ENCODE assay signal across 9 mouse cellular contexts in genomic region chr8:88033054-88033453, GRCm38 (mm10).
DNase-seq lines count a peak whose midpoint lies in the region; ATAC-seq and TF ChIP-seq lines count a peak whose summit lies in the region.
"Had no signal": no experiment of that assay in that cellular context is flagged by ENCODE, and none has a peak within 500 bp of the region (broad histone marks: within the 10 kb centered on the region; RNA-seq: fewer than 3 reads in every experiment).

No protein-coding gene starts in this region.

- H3K4me2 ChIP-seq in forebrain, postnatal 0 days (ENCODE audit: low read depth), result no peak overlapping the region
- no peak overlapping the region for H3K4me2 ChIP-seq in lung, embryonic 14.5 days
- no peak overlapping the region for H3K4me2 ChIP-seq in stomach, postnatal 0 days (replicated peaks; ENCODE audit: low read depth)
- no peak overlapping the region for H3K4me2 ChIP-seq in forebrain, embryonic 11.5 days (ENCODE audit: low read depth, low read length, severe bottlenecking)
- H3K4me2 ChIP-seq: neural tube, embryonic 15.5 days had no signal

- no peaks in the 10 kb centered on the region for H3K9me3 ChIP-seq in forebrain, postnatal 0 days (ENCODE audit: low read length)
- H3K9me3 ChIP-seq in forebrain, embryonic 10.5 days, result no peaks in the 10 kb centered on the region
- no peaks in the 10 kb centered on the region for H3K9me3 ChIP-seq in lung, embryonic 14.5 days (ENCODE audit: low read depth, low read length)
- no peaks in the 10 kb centered on the region for H3K9me3 ChIP-seq in stomach, postnatal 0 days (ENCODE audit: control insufficient read depth, low read length)
- no peaks in the 10 kb centered on the region for H3K9me3 ChIP-seq in forebrain, embryonic 11.5 days (ENCODE audit: control insufficient read depth, low read length)
- H3K9me3 ChIP-seq: neural tube, embryonic 15.5 days had no signal

- peak; percentile 51 for TF ChIP-seq CTCF in forebrain, postnatal 0 days (IDR thresholded peaks at IDR 0.05; ENCODE audit: low read depth)
- TF ChIP-seq CTCF in lung, embryonic 14.5 days (IDR thresholded peaks at IDR 0.05; ENCODE audit: low read depth), result peak; percentile 67
- peak; percentile 68 for TF ChIP-seq CTCF in stomach, postnatal 0 days (IDR thresholded peaks at IDR 0.05; ENCODE audit: low read depth)

- no peak overlapping the region for H3K27ac ChIP-seq in forebrain, postnatal 0 days (ENCODE audit: low read depth, low read length)
- no peak overlapping the region for H3K27ac ChIP-seq in forebrain, embryonic 10.5 days
- H3K27ac ChIP-seq in lung, embryonic 14.5 days (ENCODE audit: low read depth), result no peak overlapping the region
- H3K27ac ChIP-seq in stomach, postnatal 0 days (replicated peaks), result no peak overlapping the region
- H3K27ac ChIP-seq in forebrain, embryonic 11.5 days (ENCODE audit: low read depth, low read length), result no peak overlapping the region
- H3K27ac ChIP-seq: neural tube, embryonic 15.5 days had no signal

- no peak for ATAC-seq in forebrain, postnatal 0 days
- no peak for ATAC-seq in lung, embryonic 14.5 days (ENCODE audit: insufficient read depth)
- no peak for ATAC-seq in stomach, postnatal 0 days (ENCODE audit: low FRiP score, low TSS enrichment)
- ATAC-seq in forebrain, embryonic 11.5 days (replicated peaks; ENCODE audit: low FRiP score), result no peak

- no peaks in the 10 kb centered on the region for H3K4me1 ChIP-seq in forebrain, postnatal 0 days (ENCODE audit: insufficient read depth)
- no peaks in the 10 kb centered on the region for H3K4me1 ChIP-seq in forebrain, embryonic 10.5 days
- H3K4me1 ChIP-seq in lung, embryonic 14.5 days (ENCODE audit: insufficient read depth), result no peaks in the 10 kb centered on the region
- no peaks in the 10 kb centered on the region for H3K4me1 ChIP-seq in stomach, postnatal 0 days (replicated peaks; ENCODE audit: control insufficient read depth, insufficient read depth)
- no peaks in the 10 kb centered on the region for H3K4me1 ChIP-seq in forebrain, embryonic 11.5 days (replicated peaks; ENCODE audit: control insufficient read depth, insufficient read depth, low read length)
- H3K4me1 ChIP-seq: neural tube, embryonic 15.5 days had no signal

- WGBS in forebrain, postnatal 0 days, result 80% methylated on average over 6 of the region's 6 CpGs
- 77% methylated on average over 6 of the region's 6 CpGs for WGBS in forebrain, embryonic 10.5 days
- 71% methylated on average over 6 of the region's 6 CpGs for WGBS in lung, embryonic 14.5 days
- WGBS in stomach, postnatal 0 days, result 78% methylated on average over 6 of the region's 6 CpGs
- WGBS in forebrain, embryonic 11.5 days, result 75% methylated on average over 6 of the region's 6 CpGs

- DNase-seq in forebrain, postnatal 0 days, result no peak
- DNase-seq in forebrain, embryonic 10.5 days (ENCODE audit: extremely low spot score, low spot score), result no peak
- DNase-seq in lung, embryonic 14.5 days, result peak; percentile 57
- DNase-seq in lung, postnatal 25 days (ENCODE audit: low spot score), result no peak
- DNase-seq in c-Kit-positive CD71-positive TER-119-negative erythroid progenitor cells, embryonic 14.5 days (ENCODE audit: low read depth), result peak; percentile 9
- peak; percentile 26 for DNase-seq in stomach, postnatal 0 days (ENCODE audit: low spot score)
- no peak for DNase-seq in urinary bladder, adult 2 months (ENCODE audit: low spot score)
- no peak for DNase-seq in forebrain, embryonic 11.5 days (ENCODE audit: low spot score)

- no peaks in the 10 kb centered on the region for H3K36me3 ChIP-seq in forebrain, postnatal 0 days (ENCODE audit: insufficient read depth)
- no peaks in the 10 kb centered on the region for H3K36me3 ChIP-seq in forebrain, embryonic 10.5 days (replicated peaks)
- no peaks in the 10 kb centered on the region for H3K36me3 ChIP-seq in lung, embryonic 14.5 days (ENCODE audit: insufficient read depth)
- H3K36me3 ChIP-seq in stomach, postnatal 0 days (ENCODE audit: control insufficient read depth, insufficient read depth, low read length), result no peaks in the 10 kb centered on the region
- no peaks in the 10 kb centered on the region for H3K36me3 ChIP-seq in forebrain, embryonic 11.5 days (ENCODE audit: control insufficient read depth, insufficient read depth, low read length)
- H3K36me3 ChIP-seq: neural tube, embryonic 15.5 days had no signal

- no peak overlapping the region for H3K4me3 ChIP-seq in forebrain, postnatal 0 days (ENCODE audit: low read depth, low read length)
- H3K4me3 ChIP-seq in forebrain, embryonic 10.5 days, result no peak overlapping the region
- no peak overlapping the region for H3K4me3 ChIP-seq in lung, embryonic 14.5 days (ENCODE audit: low read depth, low read length)
- no peak overlapping the region for H3K4me3 ChIP-seq in stomach, postnatal 0 days (ENCODE audit: low read depth, low read length)
- H3K4me3 ChIP-seq in forebrain, embryonic 11.5 days (ENCODE audit: low read depth, low read length), result no peak overlapping the region
- H3K4me3 ChIP-seq: neural tube, embryonic 15.5 days had no signal

- H3K9ac ChIP-seq in forebrain, postnatal 0 days, result no peak overlapping the region
- H3K9ac ChIP-seq in lung, embryonic 14.5 days, result no peak overlapping the region
- no peak overlapping the region for H3K9ac ChIP-seq in stomach, postnatal 0 days (ENCODE audit: low read length)
- H3K9ac ChIP-seq in forebrain, embryonic 11.5 days (ENCODE audit: low read length), result no peak overlapping the region
- H3K9ac ChIP-seq: neural tube, embryonic 15.5 days had no signal

- no peak for TF ChIP-seq EP300 in stomach, postnatal 0 days (optimal IDR thresholded peaks at IDR 0.05)

- no peaks in the 10 kb centered on the region for H3K27me3 ChIP-seq in forebrain, postnatal 0 days (ENCODE audit: insufficient read depth, low read length)
- H3K27me3 ChIP-seq in forebrain, embryonic 10.5 days (ENCODE audit: poor library complexity, severe bottlenecking), result no peaks in the 10 kb centered on the region
- H3K27me3 ChIP-seq in lung, embryonic 14.5 days (ENCODE audit: insufficient read depth, low read length), result no peaks in the 10 kb centered on the region
- H3K27me3 ChIP-seq in stomach, postnatal 0 days (ENCODE audit: control insufficient read depth, insufficient read depth, low read length), result no peaks in the 10 kb centered on the region
- no peaks in the 10 kb centered on the region for H3K27me3 ChIP-seq in forebrain, embryonic 11.5 days (ENCODE audit: control insufficient read depth, insufficient read depth, low read length)
- H3K27me3 ChIP-seq: neural tube, embryonic 15.5 days had no signal

Comparison
In these comparisons a context has a peak if more than half of its experiments do, and no peak if none do; other contexts are left out.
1. DNase-seq: peak in lung, embryonic 14.5 days (single experiment), c-Kit-positive CD71-positive TER-119-negative erythroid progenitor cells, embryonic 14.5 days (single experiment) and stomach, postnatal 0 days (single experiment); none in forebrain, postnatal 0 days (single experiment), forebrain, embryonic 10.5 days (single experiment), lung, postnatal 25 days (single experiment), urinary bladder, adult 2 months (single experiment) and forebrain, embryonic 11.5 days (single experiment).
2. Peak in every context shown above with its lines, with median percentiles within 50 percentile points of each other: CTCF ChIP-seq.